Mouse (Mus musculus): ENCODE data around the gene Ly6g6f.
"Not testable (repeated sequence)": the region's sequence is repeated elsewhere in the genome, so short reads cannot be mapped to it uniquely, and the experiment has no call there.

Ly6g6f gene

GRCm38 (mm10) chr17:35051156-35052086 lies 34.0 kb downstream of the Ly6g6f start:
- peak; percentile 69 for DNase-seq (ENCODE audit: low spot score)

GRCm38 (mm10) chr17:35050126-35050750 lies 35.2 kb downstream of the Ly6g6f start:
- DNase-seq (ENCODE audit: low spot score): peak; percentile 61

DNA sequence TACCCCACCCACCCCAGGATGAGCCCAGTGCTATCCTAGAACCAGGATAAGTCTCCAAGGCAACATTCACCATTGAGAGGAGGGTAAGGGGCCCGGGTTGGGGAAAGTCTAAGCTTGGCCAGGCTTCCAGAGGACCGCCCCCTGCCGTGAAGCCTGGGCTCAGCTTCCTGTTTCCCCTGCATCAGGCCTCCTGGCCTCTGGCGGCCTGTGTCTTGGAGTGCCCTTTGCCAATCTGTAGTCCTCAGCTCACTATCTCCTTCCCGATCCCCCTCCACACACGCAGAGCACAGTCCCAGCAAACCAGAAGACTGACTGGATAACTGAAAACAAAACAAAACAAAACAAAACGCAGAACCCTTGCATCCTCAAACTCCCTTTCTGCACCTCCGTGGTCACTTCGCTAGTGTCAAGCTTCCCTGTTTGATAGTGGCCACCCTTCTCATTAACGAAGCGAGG lies 35.8 kb downstream of the Ly6g6f start, which contains the start of gene Clic1:
Gene Clic1 (plus strand): TSS at position 406 of the 456 bp plus-strand sequence.
- peak; percentile 70 for DNase-seq (ENCODE audit: low spot score)

DNA sequence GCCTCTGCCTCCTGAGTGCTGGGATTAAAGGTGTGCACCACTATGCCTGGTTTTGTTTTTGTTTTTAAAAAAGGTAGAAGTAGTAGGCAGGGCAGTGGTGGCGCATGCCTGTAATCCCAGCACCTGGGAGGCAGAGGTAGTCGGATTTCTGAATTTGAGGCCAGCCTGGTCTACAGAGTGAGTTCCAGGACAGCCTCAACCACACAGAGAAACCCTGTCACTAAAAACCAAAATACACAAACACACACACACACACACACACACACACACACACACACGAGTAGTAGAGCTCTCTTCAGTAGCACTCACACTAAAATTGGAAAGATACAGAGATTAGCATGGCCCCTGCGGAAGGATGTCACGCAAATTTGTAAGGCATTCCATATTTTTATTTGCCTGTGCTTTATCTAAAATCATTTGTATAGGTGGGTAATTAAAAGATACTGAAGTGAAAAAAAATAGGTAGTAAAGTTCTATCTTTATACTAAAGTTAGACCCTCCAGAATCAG lies 36.4 kb downstream of the Ly6g6f start:
- DNase-seq (ENCODE audit: low spot score): no peak

- no peak for DNase-seq (ENCODE audit: low spot score)
Observed at GRCm38 (mm10) chr17:35048149-35048931, 37.1 kb downstream of the Ly6g6f start.

DNA sequence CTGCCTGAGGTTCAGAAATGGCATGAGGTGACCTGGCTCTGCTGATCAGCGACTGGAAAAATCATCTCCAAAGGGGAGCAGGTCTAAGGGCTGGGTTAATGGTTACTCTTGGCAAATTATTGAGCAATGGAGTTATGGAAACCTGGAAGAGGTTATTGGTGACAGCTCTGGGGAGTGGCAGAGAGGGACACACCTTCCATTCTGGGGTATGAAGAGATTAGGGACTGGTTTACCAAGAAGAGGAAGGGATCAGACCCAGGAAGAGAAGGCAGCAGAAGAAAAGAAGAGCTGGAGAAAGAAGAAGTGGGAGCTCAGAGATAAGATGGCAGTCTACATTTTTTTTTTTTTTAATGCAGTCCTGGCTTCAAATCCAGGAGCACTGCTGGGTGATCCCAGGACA lies 37.7 kb downstream of the Ly6g6f start:
- DNase-seq (ENCODE audit: low spot score): no peak

DNA sequence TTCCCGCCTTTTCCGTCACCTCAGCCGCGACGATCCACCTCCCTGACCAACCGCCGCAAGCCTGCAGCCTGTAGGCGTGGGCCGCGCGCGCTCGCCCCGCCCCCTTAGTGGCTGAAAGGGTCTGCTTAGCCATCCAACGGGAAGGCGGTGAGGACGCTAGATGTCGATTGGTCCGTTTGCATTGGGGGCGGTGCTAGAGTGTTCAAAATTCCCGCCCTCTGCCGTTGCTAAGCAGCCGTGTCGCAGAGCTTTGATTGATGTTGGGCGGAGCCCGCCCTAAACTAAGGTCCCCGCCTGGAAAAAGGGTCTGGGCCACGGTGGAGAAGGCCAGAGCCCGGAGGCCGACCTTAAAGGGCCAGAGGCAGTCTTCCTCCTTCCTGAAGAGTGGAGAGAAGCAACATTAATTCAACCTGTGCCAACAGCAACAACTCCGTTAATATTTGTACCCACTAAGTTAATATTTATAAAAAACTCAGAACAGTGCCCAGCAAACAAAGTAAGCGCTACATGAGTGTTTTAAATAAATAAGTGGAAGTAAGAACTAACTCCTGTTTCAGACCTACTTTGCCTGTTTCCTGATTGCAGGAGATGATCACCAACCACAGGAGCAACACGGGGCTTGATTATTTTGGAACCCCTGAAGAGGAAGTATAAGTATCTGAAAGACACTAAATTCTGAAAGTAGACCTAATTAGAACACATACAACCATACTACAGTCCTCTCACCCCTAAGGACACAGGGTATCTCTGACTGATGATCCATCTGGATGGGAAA lies 38.5 kb downstream of the Ly6g6f start, which contains the start of gene Msh5:
Gene Msh5 (minus strand): TSS at position 65 of the 775 bp plus-strand sequence.
- peak; percentile 93 for DNase-seq (ENCODE audit: low spot score)

GRCm38 (mm10) chr17:35045807-35046680 lies 39.4 kb downstream of the Ly6g6f start:
- no peak for DNase-seq (ENCODE audit: low spot score)

DNA sequence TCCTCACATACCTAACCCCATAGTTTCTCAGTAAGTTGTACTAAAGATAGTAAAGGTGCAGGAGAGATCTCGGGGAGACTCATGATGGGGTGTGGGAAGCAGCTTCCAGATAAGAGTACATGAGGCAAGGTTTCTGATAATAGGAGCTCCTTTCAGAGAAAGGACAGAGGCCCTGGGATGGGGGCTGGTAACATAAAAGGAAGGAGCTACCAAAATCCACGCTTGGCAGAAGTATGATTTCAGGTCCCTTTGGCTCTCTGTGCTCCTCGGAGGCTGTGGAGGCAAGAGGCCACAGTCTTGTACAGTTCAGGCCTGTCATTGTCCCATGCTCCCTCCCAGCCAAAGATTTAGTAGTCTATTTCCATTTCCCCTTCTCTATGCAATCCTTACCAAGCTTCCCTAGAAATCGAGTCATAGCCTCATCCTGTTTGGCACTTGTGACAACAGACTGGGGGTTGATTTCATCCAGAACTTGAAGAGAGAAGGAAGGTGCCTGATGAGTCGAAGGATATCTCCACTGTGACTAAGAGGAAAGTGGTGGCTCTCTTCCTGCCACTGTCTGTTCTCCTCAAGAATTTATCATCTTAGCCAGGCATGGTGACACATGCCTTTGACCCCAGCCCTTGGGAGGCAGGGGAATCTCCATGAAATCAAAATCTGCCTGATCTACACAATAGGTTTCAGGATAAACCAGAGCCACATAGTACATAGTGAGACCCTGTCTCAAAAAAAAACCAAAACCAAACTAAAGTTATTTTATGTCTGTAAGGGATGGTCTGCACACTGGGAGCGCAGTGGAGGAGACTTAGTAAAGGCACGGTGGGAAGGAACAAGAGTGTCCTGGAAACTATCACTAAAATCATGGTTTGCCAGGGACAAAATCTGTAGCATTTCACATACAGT lies 40.3 kb downstream of the Ly6g6f start:
- no peak for DNase-seq (ENCODE audit: low spot score)

DNA sequence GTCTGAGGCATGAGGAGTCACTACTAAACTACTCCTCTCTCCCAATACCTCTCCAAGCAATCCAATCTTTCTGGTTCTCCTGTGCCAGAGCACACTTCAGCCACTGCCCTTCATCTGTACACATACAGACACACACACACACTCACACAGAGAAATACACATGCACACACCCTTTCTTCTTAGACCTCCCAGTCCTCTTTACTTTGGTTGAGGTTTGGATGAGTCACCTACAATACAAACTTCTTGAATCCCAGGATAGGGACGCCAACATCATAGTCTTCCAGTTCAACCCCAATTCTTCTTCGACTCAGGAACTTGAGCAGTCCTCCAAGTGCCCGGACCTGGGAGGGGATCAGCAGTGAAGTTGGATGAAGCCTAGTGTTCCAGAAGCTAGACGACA lies 41.6 kb downstream of the Ly6g6f start:
- DNase-seq (ENCODE audit: low spot score): no peak

GRCm38 (mm10) chr17:35039121-35039873 lies 46.1 kb downstream of the Ly6g6f start:
- DNase-seq (ENCODE audit: low spot score): no peak

DNA sequence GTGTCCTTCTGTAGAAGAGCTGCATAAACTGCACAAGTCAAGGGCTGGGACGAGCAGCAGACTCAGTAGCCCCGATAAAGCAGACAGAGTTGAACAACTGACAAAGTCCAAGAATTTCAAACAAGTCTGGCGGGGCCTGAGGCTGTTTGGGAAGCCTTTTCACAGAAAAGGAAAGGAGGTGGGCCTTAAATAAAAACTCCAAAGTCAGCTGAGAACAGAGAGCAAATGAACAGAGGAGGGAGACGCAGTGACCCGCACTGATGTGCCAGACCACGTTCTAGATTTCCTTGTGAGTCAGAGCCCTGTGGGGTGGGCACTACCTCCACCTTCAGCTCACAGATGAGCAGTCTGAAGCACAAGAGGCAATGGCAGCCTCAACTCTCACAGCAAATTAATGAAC lies 50.5 kb downstream of the Ly6g6f start:
- no peak for DNase-seq (ENCODE audit: low spot score)

DNA sequence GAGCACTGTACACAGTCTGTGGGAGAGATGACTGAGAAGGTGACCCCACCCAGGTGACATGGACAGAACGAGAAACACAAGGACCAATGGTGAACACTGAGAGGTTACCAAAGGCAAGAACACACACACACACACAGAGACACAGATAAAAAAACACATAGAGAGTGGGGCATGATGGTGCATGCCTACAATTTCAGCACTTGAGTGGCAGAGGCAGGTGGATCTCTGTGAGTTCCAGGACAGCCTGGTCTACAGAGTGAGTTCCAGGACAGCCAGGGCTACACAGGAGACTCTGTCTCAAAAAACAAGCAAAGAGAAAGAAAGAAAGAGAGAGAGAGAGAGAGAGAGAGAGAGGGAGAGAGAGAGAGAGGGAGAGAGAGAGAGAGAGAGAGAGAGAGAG lies 51.7 kb downstream of the Ly6g6f start:
- DNase-seq (ENCODE audit: low spot score): not testable (repeated sequence)

- no peak for DNase-seq (ENCODE audit: low spot score)
Observed at GRCm38 (mm10) chr17:35032323-35032870, 53.0 kb downstream of the Ly6g6f start.

GRCm38 (mm10) chr17:35031880-35032279 lies 53.5 kb downstream of the Ly6g6f start:
- DNase-seq (ENCODE audit: low spot score): no peak

- no peak for DNase-seq (ENCODE audit: low spot score)
Observed at GRCm38 (mm10) chr17:35031272-35031671, 54.1 kb downstream of the Ly6g6f start.

Data from adipocyte (in vitro differentiated cells).